Mouse (Mus musculus) MEL (cell line): ENCODE measurements around the gene Adam23. TPM values are rescaled to one million over a fixed set of nuclear protein-coding genes. Genes with fewer than 3 reads are reported as not detected.

Source experiments
- DNase-seq: peaks from one replicate; pipeline ENCODE4 v3.0.0; 2011; ENCODE audit warnings: low read depth, low spot score
- H3K27ac ChIP-seq: 2 replicates; pipeline ENCODE4 v1.5.1; 2012; ENCODE audit warnings: low read depth, mild to moderate bottlenecking, control low read depth, low read length, moderate library complexity; ENCODE audit not compliant: control insufficient read depth
- H3K27me3 ChIP-seq, 2 experiments: fragments of 150-350 bp in 1 of 2; sonication (generic) in 1 of 2; 2 replicates each; pipeline ENCODE4 v1.6.1; 2012; ENCODE audit warnings: low read length in 2 of 2, mild to moderate bottlenecking in 2 of 2, improper control_type of control experiment in 1 of 2, moderate library complexity in 1 of 2; ENCODE audit not compliant: insufficient read depth in 2 of 2, control insufficient read depth in 1 of 2
- H3K36me3 ChIP-seq, 2 experiments: 2 replicates each; pipeline ENCODE4 v1.6.1; 2012 to 2014; ENCODE audit warnings: low read length in 2 of 2, improper control_type of control experiment in 1 of 2, inconsistent platforms in 1 of 2, mild to moderate bottlenecking in 1 of 2; ENCODE audit not compliant: insufficient read depth in 2 of 2, control insufficient read depth in 1 of 2
- H3K4me1 ChIP-seq, 2 experiments: fragments of 150-350 bp in 1 of 2; sonication (generic) in 1 of 2; 2 replicates each; pipeline ENCODE4 v1.6.1; 2012; ENCODE audit warnings: low read length in 2 of 2, improper control_type of control experiment in 1 of 2, mild to moderate bottlenecking in 1 of 2; ENCODE audit not compliant: insufficient read depth in 2 of 2, control insufficient read depth in 1 of 2
- H3K4me3 ChIP-seq, 2 experiments: fragments of 150-350 bp in 1 of 2; sonication (generic) in 1 of 2; 2 replicates each; pipeline ENCODE4 v1.5.1; 2012; ENCODE audit warnings: low read depth in 2 of 2, low read length in 2 of 2, mild to moderate bottlenecking in 2 of 2, moderate library complexity in 2 of 2, control low read depth in 1 of 2, improper control_type of control experiment in 1 of 2; ENCODE audit not compliant: control insufficient read depth in 1 of 2, insufficient read depth in 1 of 2
- H3K79me2 ChIP-seq: 2 replicates; pipeline ENCODE4 v1.6.1; 2012; ENCODE audit warnings: mild to moderate bottlenecking, low read length, moderate library complexity; ENCODE audit not compliant: control insufficient read depth, poor library complexity, insufficient read depth
- H3K9ac ChIP-seq: 2 replicates; pipeline ENCODE4 v1.6.1; 2012; ENCODE audit warnings: low read depth, mild to moderate bottlenecking, control low read depth, low read length, moderate library complexity; ENCODE audit not compliant: control insufficient read depth, poor library complexity, severe bottlenecking
- H3K9me3 ChIP-seq: fragments of 150-350 bp; sonication (generic); replicated peaks from 2 replicates; pipeline ENCODE4 v1.6.1; 2012; ENCODE audit warnings: mild to moderate bottlenecking, low read length, improper control_type of control experiment, moderate library complexity; ENCODE audit not compliant: insufficient read depth
- BHLHE40 ChIP-seq: IDR thresholded peaks from 2 replicates; pipeline ENCODE4 v1.6.1; 2012; ENCODE audit warnings: low read depth, mild to moderate bottlenecking, inconsistent platforms, low read length, improper control_type of control experiment, borderline replicate concordance
- EP300 ChIP-seq, 2 experiments: IDR thresholded peaks; 2 replicates each; pipeline ENCODE4 v1.6.1; 2011; ENCODE audit warnings: improper control_type of control experiment in 2 of 2, low read length in 2 of 2, low read depth in 1 of 2, mild to moderate bottlenecking in 1 of 2
- ETS1 ChIP-seq: IDR thresholded peaks from 2 replicates; pipeline ENCODE4 v1.6.1; 2012; ENCODE audit warnings: low read depth, mild to moderate bottlenecking, inconsistent platforms, low read length, improper control_type of control experiment, moderate library complexity
- GATA1 ChIP-seq: IDR thresholded peaks from 2 replicates; pipeline ENCODE4 v1.6.1; 2011; ENCODE audit warnings: low read depth, low read length, improper control_type of control experiment
- KAT2A ChIP-seq: conservative IDR thresholded peaks from 2 replicates; pipeline ENCODE4 v1.6.1; 2012; ENCODE audit warnings: low read depth, low read length, improper control_type of control experiment, inconsistent platforms
- MAX ChIP-seq: IDR thresholded peaks from 2 replicates; pipeline ENCODE4 v1.6.1; 2011; ENCODE audit warnings: low read length, improper control_type of control experiment
- NELFE ChIP-seq: IDR thresholded peaks from 2 replicates; pipeline ENCODE4 v1.6.1; 2011; ENCODE audit warnings: low read depth, low read length, improper control_type of control experiment
- RCOR1 ChIP-seq: IDR thresholded peaks from 2 replicates; pipeline ENCODE4 v1.6.1; 2012; ENCODE audit warnings: low read depth, mild to moderate bottlenecking, inconsistent platforms, low read length, improper control_type of control experiment
- SIN3A ChIP-seq: IDR thresholded peaks from 2 replicates; pipeline ENCODE4 v1.6.1; 2012; ENCODE audit warnings: low read length, improper control_type of control experiment, inconsistent platforms
- SMC3 ChIP-seq: IDR thresholded peaks from 2 replicates; pipeline ENCODE4 v1.6.1; 2011; ENCODE audit warnings: low read depth, low read length, improper control_type of control experiment
- TBP ChIP-seq: IDR thresholded peaks from 2 replicates; pipeline ENCODE4 v1.8.0; 2011; ENCODE audit warnings: low read depth, low read length, improper control_type of control experiment
- TCF12 ChIP-seq: IDR thresholded peaks from 2 replicates; pipeline ENCODE4 v1.6.1; 2014; ENCODE audit warnings: low read depth, mild to moderate bottlenecking, inconsistent platforms, low read length, improper control_type of control experiment, moderate library complexity
- UBTF ChIP-seq: IDR thresholded peaks from 2 replicates; pipeline ENCODE4 v1.6.1; 2012; ENCODE audit warnings: low read depth, mild to moderate bottlenecking, inconsistent platforms, low read length, improper control_type of control experiment, moderate library complexity, borderline replicate concordance; ENCODE audit not compliant: insufficient read depth
- USF2 ChIP-seq, 2 experiments: IDR thresholded peaks; 2 replicates each; pipeline ENCODE4 v1.6.1; 2011 to 2012; ENCODE audit warnings: improper control_type of control experiment in 2 of 2, low read length in 2 of 2, borderline replicate concordance in 1 of 2, inconsistent platforms in 1 of 2, low read depth in 1 of 2, mild to moderate bottlenecking in 1 of 2; ENCODE audit not compliant: insufficient read depth in 1 of 2
- ZKSCAN1 ChIP-seq: IDR thresholded peaks from 2 replicates; pipeline ENCODE4 v1.6.1; 2012; ENCODE audit warnings: low read depth, mild to moderate bottlenecking, inconsistent platforms, low read length, improper control_type of control experiment, moderate library complexity
- ZNF384 ChIP-seq: IDR thresholded peaks from 2 replicates; pipeline ENCODE4 v1.6.1; 2012; ENCODE audit warnings: low read depth, mild to moderate bottlenecking, inconsistent platforms, low read length, improper control_type of control experiment
- polyA plus RNA-seq, 2 experiments: library from polyadenylated mRNA; stranded (reverse) in 1 of 2; unstranded in 1 of 2; fragments of >175 nt in 1 of 2; fragments of >200 nt in 1 of 2; gene quantifications; 2 replicates each; pipeline versions ENCODE4 v1.2.1 to v1.2.4; 2012; ENCODE audit warnings: low replicate concordance in 2 of 2, low read depth in 1 of 2; ENCODE audit not compliant: insufficient read length in 2 of 2, insufficient read depth in 1 of 2, missing spikeins in 1 of 2
- total RNA-seq: library from RNA; depleted of rRNA; stranded (reverse); fragments of 300-350 nt; gene quantifications from 2 replicates; pipeline ENCODE4 v1.2.3, GENCODE M21; 2012

The Adam23 gene
- total and polyA plus RNA-seq, 3 experiments: not detected

- Histone ChIP-seq H3K27me3 (no peaks in the 10 kb centered on the region), H3K4me1 (no peaks in the 10 kb centered on the region), H3K9me3 (no peaks in the 10 kb centered on the region), H3K79me2 (no peaks in the 10 kb centered on the region), H3K36me3 (no peaks in the 10 kb centered on the region), H3K9ac (no peak overlapping the region)
- DNase-seq: no peak
- TF ChIP-seq SIN3A (no peak), MAX (no peak), TBP (no peak), USF2 (IDR thresholded peaks at IDR 0.05; ENCODE audit: borderline replicate concordance in 1 of 2, insufficient read depth in 1 of 2, low read depth in 1 of 2, low read length in 2 of 2) (no peak), NELFE (no peak), ZNF384 (no peak), KAT2A (no peak), SMC3 (no peak), RCOR1 (no peak), UBTF (no peak)
- TF ChIP-seq, all 39 proteins: peak for 0
- Histone ChIP-seq H3K27ac (no peak overlapping the region), H3K4me3 (no peak overlapping the region)
These were observed 37.3 kb upstream of the Adam23 start for GRCm38 (mm10) chr1:63408344-63408743.

GRCm38 (mm10) chr1:63418491-63418890 lies 27.2 kb upstream of the Adam23 start:
- no peak overlapping the region for H3K27ac ChIP-seq
- H3K4me3 ChIP-seq: no peak overlapping the region
- no peaks in the 10 kb centered on the region for H3K27me3 ChIP-seq
- TF ChIP-seq RCOR1: 0 out of 2 replicates have a peak, but pooled peaks have one; percentile 48
- TF ChIP-seq ETS1: 0 out of 2 replicates have a peak, but pooled peaks have one; percentile 32
- TF ChIP-seq ZKSCAN1: no peak
- no peak for TF ChIP-seq USF2 (IDR thresholded peaks at IDR 0.05; ENCODE audit: borderline replicate concordance in 1 of 2, insufficient read depth in 1 of 2, low read depth in 1 of 2, low read length in 2 of 2)
- TF ChIP-seq GATA1: peak; percentile 64
- no peak for TF ChIP-seq BHLHE40
- peak; percentile 44 to 51; a peak in 1 of 4 replicates for TF ChIP-seq EP300 (IDR thresholded peaks at IDR 0.05; ENCODE audit: low read depth in 1 of 2, low read length in 2 of 2)
- no peak for TF ChIP-seq NELFE
- TF ChIP-seq TCF12: peak; percentile 82
- peak; percentile 14 for DNase-seq
- H3K79me2 ChIP-seq: no peaks in the 10 kb centered on the region
- H3K9me3 ChIP-seq: no peaks in the 10 kb centered on the region
- H3K36me3 ChIP-seq: no peaks in the 10 kb centered on the region
- no peaks in the 10 kb centered on the region for H3K4me1 ChIP-seq
- no peak overlapping the region for H3K9ac ChIP-seq
